Mouse (Mus musculus): Measurements from ENCODE around the gene Gbe1. TPM values are rescaled to one million over a fixed set of nuclear protein-coding genes. Genes with fewer than 3 reads are reported as not detected.

Gene Gbe1
- polyA plus RNA-seq, 1 experiment from 2014 or later, result 13.5 TPM

GRCm38 (mm10) chr16:70358326-70358725 is 44.6 kb downstream of the Gbe1 start:
- peaks cover 6% of the 10 kb centered on the region; the same call in 1 of the 2 replicates for H3K36me3 ChIP-seq (replicated peaks)
- no peaks in the 10 kb centered on the region for H3K27me3 ChIP-seq
- WGBS (ENCODE audit: insufficient replicate concordance), result 66% methylated on average over 6 of the region's 6 CpGs
- ATAC-seq (ENCODE audit: insufficient read depth), result no peak
- H3K9me3 ChIP-seq (replicated peaks), result no peaks in the 10 kb centered on the region
- H3K4me1 ChIP-seq (replicated peaks), result no peaks in the 10 kb centered on the region
- no peak overlapping the region for H3K9ac ChIP-seq
- H3K4me3 ChIP-seq (replicated peaks), result no peak overlapping the region
- H3K4me2 ChIP-seq, result no peak overlapping the region
- no peak overlapping the region for H3K27ac ChIP-seq (replicated peaks)

GRCm38 (mm10) chr16:70365229-70365628 is 51.5 kb downstream of the Gbe1 start:
- 59% methylated on average over 3 of the region's 3 CpGs for WGBS (ENCODE audit: insufficient replicate concordance)
- no peak for ATAC-seq (ENCODE audit: insufficient read depth)
- no peaks in the 10 kb centered on the region for H3K4me1 ChIP-seq (replicated peaks)
- no peak overlapping the region for H3K4me3 ChIP-seq (replicated peaks)
- H3K9me3 ChIP-seq (replicated peaks), result no peaks in the 10 kb centered on the region
- no peak overlapping the region for H3K27ac ChIP-seq (replicated peaks)
- H3K4me2 ChIP-seq, result no peak overlapping the region
- H3K9ac ChIP-seq, result no peak overlapping the region
- peaks cover 6% of the 10 kb centered on the region; the same call in 1 of the 2 replicates for H3K36me3 ChIP-seq (replicated peaks)
- H3K27me3 ChIP-seq, result no peaks in the 10 kb centered on the region

GRCm38 (mm10) chr16:70381045-70381444 is 67.3 kb downstream of the Gbe1 start:
- ATAC-seq (ENCODE audit: insufficient read depth), result no peak
- H3K4me1 ChIP-seq (replicated peaks), result no peaks in the 10 kb centered on the region

GRCm38 (mm10) chr16:70385494-70385893 is 71.7 kb downstream of the Gbe1 start:
- ATAC-seq (ENCODE audit: insufficient read depth), result no peak
- Histone ChIP-seq H3K4me2 (no peak overlapping the region), H3K4me3 (replicated peaks) (no peak overlapping the region), H3K27me3 (no peaks in the 10 kb centered on the region), H3K4me1 (replicated peaks) (no peaks in the 10 kb centered on the region), H3K36me3 (replicated peaks) (no peaks in the 10 kb centered on the region), H3K9me3 (replicated peaks) (no peaks in the 10 kb centered on the region), H3K9ac (no peak overlapping the region), H3K27ac (replicated peaks) (no peak overlapping the region)
- WGBS (ENCODE audit: insufficient replicate concordance), result 61% methylated on average over 1 of the region's 1 CpGs

More at GRCm38 (mm10) chr16:70381045-70381444, 67.3 kb downstream of the Gbe1 start:
- Histone ChIP-seq H3K27me3 (no peaks in the 10 kb centered on the region), H3K36me3 (replicated peaks) (no peaks in the 10 kb centered on the region), H3K4me2 (no peak overlapping the region), H3K4me3 (replicated peaks) (no peak overlapping the region), H3K9me3 (replicated peaks) (no peaks in the 10 kb centered on the region), H3K27ac (replicated peaks) (no peak overlapping the region), H3K9ac (no peak overlapping the region)
- 75% methylated on average over 2 of the region's 2 CpGs for WGBS (ENCODE audit: insufficient replicate concordance)

- Histone ChIP-seq H3K27ac (replicated peaks) (no peak overlapping the region), H3K9me3 (replicated peaks) (no peaks in the 10 kb centered on the region), H3K4me3 (replicated peaks) (no peak overlapping the region), H3K27me3 (no peaks in the 10 kb centered on the region), H3K4me1 (replicated peaks) (no peaks in the 10 kb centered on the region), H3K36me3 (replicated peaks) (no peaks in the 10 kb centered on the region), H3K4me2 (no peak overlapping the region), H3K9ac (no peak overlapping the region)
- WGBS (ENCODE audit: insufficient replicate concordance), result 85% methylated on average over 2 of the region's 2 CpGs
- no peak for ATAC-seq (ENCODE audit: insufficient read depth)
Measured at GRCm38 (mm10) chr16:70387385-70387784, 73.6 kb downstream of the Gbe1 start.

GRCm38 (mm10) chr16:70395276-70395675 is 81.5 kb downstream of the Gbe1 start:
- Histone ChIP-seq H3K4me3 (replicated peaks) (no peak overlapping the region), H3K27me3 (no peaks in the 10 kb centered on the region), H3K27ac (replicated peaks) (no peak overlapping the region), H3K4me1 (replicated peaks) (no peaks in the 10 kb centered on the region), H3K9ac (no peak overlapping the region), H3K36me3 (replicated peaks) (no peaks in the 10 kb centered on the region), H3K9me3 (replicated peaks) (no peaks in the 10 kb centered on the region), H3K4me2 (no peak overlapping the region)
- no peak for ATAC-seq (ENCODE audit: insufficient read depth)
- WGBS (ENCODE audit: insufficient replicate concordance), result 52% methylated on average over 3 of the region's 3 CpGs

- H3K4me3 ChIP-seq (replicated peaks), result no peak overlapping the region
- no peaks in the 10 kb centered on the region for H3K4me1 ChIP-seq (replicated peaks)
- H3K9me3 ChIP-seq (replicated peaks), result no peaks in the 10 kb centered on the region
- H3K36me3 ChIP-seq (replicated peaks), result no peaks in the 10 kb centered on the region
- H3K27ac ChIP-seq (replicated peaks), result no peak overlapping the region
- no peak overlapping the region for H3K4me2 ChIP-seq
- no peaks in the 10 kb centered on the region for H3K27me3 ChIP-seq
- WGBS (ENCODE audit: insufficient replicate concordance), result 73% methylated on average over 2 of the region's 2 CpGs
- no peak for ATAC-seq (ENCODE audit: insufficient read depth)
- H3K9ac ChIP-seq, result no peak overlapping the region
Measured at GRCm38 (mm10) chr16:70407780-70408179, 94.0 kb downstream of the Gbe1 start.

- H3K9ac ChIP-seq, result no peak overlapping the region
- H3K4me3 ChIP-seq (replicated peaks), result no peak overlapping the region
- H3K4me2 ChIP-seq, result no peak overlapping the region
- 59% methylated on average over 3 of the region's 3 CpGs for WGBS (ENCODE audit: insufficient replicate concordance)
- H3K9me3 ChIP-seq (replicated peaks), result no peaks in the 10 kb centered on the region
- H3K36me3 ChIP-seq (replicated peaks), result no peaks in the 10 kb centered on the region
- ATAC-seq (ENCODE audit: insufficient read depth), result no peak
- no peaks in the 10 kb centered on the region for H3K4me1 ChIP-seq (replicated peaks)
- no peak overlapping the region for H3K27ac ChIP-seq (replicated peaks)
- H3K27me3 ChIP-seq, result no peaks in the 10 kb centered on the region
Measured at GRCm38 (mm10) chr16:70421077-70421476, 107.3 kb downstream of the Gbe1 start.

- Histone ChIP-seq H3K9ac (no peak overlapping the region), H3K27ac (replicated peaks) (no peak overlapping the region), H3K9me3 (replicated peaks) (no peaks in the 10 kb centered on the region), H3K36me3 (replicated peaks) (no peaks in the 10 kb centered on the region), H3K4me3 (replicated peaks) (no peak overlapping the region), H3K4me1 (replicated peaks) (no peaks in the 10 kb centered on the region), H3K4me2 (no peak overlapping the region), H3K27me3 (no peaks in the 10 kb centered on the region)
- WGBS (ENCODE audit: insufficient replicate concordance), result 65% methylated on average over 6 of the region's 6 CpGs
- no peak for ATAC-seq (ENCODE audit: insufficient read depth)
Measured at GRCm38 (mm10) chr16:70449520-70449919, 135.8 kb downstream of the Gbe1 start.

- no peak overlapping the region for H3K4me2 ChIP-seq
- ATAC-seq (ENCODE audit: insufficient read depth), result no peak
Measured at GRCm38 (mm10) chr16:70475583-70475982, 161.8 kb downstream of the Gbe1 start.

GRCm38 (mm10) chr16:70476161-70476560 is 162.4 kb downstream of the Gbe1 start:
- Histone ChIP-seq H3K4me2 (no peak overlapping the region), H3K27me3 (no peaks in the 10 kb centered on the region), H3K4me1 (replicated peaks) (no peaks in the 10 kb centered on the region), H3K4me3 (replicated peaks) (no peak overlapping the region), H3K9ac (no peak overlapping the region), H3K9me3 (replicated peaks) (no peaks in the 10 kb centered on the region), H3K36me3 (replicated peaks) (no peaks in the 10 kb centered on the region), H3K27ac (replicated peaks) (no peak overlapping the region)
- ATAC-seq (ENCODE audit: insufficient read depth), result no peak
- WGBS (ENCODE audit: insufficient replicate concordance), result 68% methylated on average over 4 of the region's 4 CpGs

More at GRCm38 (mm10) chr16:70475583-70475982, 161.8 kb downstream of the Gbe1 start:
- Histone ChIP-seq H3K9me3 (replicated peaks) (no peaks in the 10 kb centered on the region), H3K36me3 (replicated peaks) (no peaks in the 10 kb centered on the region), H3K27me3 (no peaks in the 10 kb centered on the region), H3K4me3 (replicated peaks) (no peak overlapping the region), H3K4me1 (replicated peaks) (no peaks in the 10 kb centered on the region), H3K27ac (replicated peaks) (no peak overlapping the region), H3K9ac (no peak overlapping the region)
- WGBS (ENCODE audit: insufficient replicate concordance), result 67% methylated on average over 1 of the region's 3 CpGs

- H3K4me3 ChIP-seq (replicated peaks), result no peak overlapping the region
- H3K36me3 ChIP-seq (replicated peaks), result no peaks in the 10 kb centered on the region
- ATAC-seq (ENCODE audit: insufficient read depth), result no peak
- no peak overlapping the region for H3K9ac ChIP-seq
- no peaks in the 10 kb centered on the region for H3K9me3 ChIP-seq (replicated peaks)
- no peak overlapping the region for H3K27ac ChIP-seq (replicated peaks)
- H3K27me3 ChIP-seq, result no peaks in the 10 kb centered on the region
- H3K4me2 ChIP-seq, result no peak overlapping the region
- 60% methylated on average over 3 of the region's 3 CpGs for WGBS (ENCODE audit: insufficient replicate concordance)
- H3K4me1 ChIP-seq (replicated peaks), result no peaks in the 10 kb centered on the region
Measured at GRCm38 (mm10) chr16:70480494-70480893, 166.7 kb downstream of the Gbe1 start.
